Mouse (Mus musculus) CD4-positive, CD25-positive, alpha-beta regulatory T cell, adult 4 months (primary cell): ENCODE measurements around the gene Serbp1. TPM values are rescaled to one million over a fixed set of nuclear protein-coding genes. Genes with fewer than 3 reads are reported as not detected.

Experiments used
- ATAC-seq: one replicate; pipeline ENCODE4 v1.8.0; 2017
- polyA plus RNA-seq, 2 experiments: library from polyadenylated mRNA; unstranded; fragments of 100-300 nt; shearing (Covaris generic); gene quantifications; one replicate each; pipeline ENCODE4 v1.2.1; 2017

Gene Serbp1
- polyA plus RNA-seq, 2 experiments from 2014 or later, result 188 to 255 TPM

- no peak for ATAC-seq
Measured at GRCm38 (mm10) chr6:67302471-67302870, 64.5 kb downstream of the Serbp1 start.

DNA sequence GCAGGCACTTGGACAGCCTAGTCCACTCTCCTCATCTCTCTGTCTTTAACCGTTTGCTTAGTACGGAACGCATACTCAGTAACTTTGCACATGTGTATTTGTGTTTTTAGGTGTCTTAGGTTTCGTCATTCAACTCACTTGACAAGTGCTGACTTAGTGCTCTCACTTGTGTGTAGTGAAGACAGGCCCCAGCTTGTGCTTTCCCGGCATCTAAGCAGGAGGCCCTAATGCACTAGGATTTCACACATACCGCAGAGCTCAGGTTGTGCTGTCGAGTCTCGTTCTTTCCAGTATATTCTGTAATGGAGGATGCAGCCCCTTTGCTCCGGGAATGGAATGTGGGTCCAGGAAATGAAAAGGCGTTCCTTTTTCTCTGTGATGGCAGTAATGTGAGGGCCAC is 65.2 kb downstream of the Serbp1 start:
- no peak for ATAC-seq

- no peak for ATAC-seq
Measured at GRCm38 (mm10) chr6:67308994-67309393, 71.0 kb downstream of the Serbp1 start.

- no peak for ATAC-seq
Measured at GRCm38 (mm10) chr6:67309752-67310151, 71.8 kb downstream of the Serbp1 start.

- no peak for ATAC-seq
Measured at GRCm38 (mm10) chr6:67314697-67315096, 76.7 kb downstream of the Serbp1 start.

GRCm38 (mm10) chr6:67317068-67317467 is 79.1 kb downstream of the Serbp1 start:
- no peak for ATAC-seq

GRCm38 (mm10) chr6:67317827-67318338 is 79.9 kb downstream of the Serbp1 start:
- peak; percentile 84 for ATAC-seq

DNA sequence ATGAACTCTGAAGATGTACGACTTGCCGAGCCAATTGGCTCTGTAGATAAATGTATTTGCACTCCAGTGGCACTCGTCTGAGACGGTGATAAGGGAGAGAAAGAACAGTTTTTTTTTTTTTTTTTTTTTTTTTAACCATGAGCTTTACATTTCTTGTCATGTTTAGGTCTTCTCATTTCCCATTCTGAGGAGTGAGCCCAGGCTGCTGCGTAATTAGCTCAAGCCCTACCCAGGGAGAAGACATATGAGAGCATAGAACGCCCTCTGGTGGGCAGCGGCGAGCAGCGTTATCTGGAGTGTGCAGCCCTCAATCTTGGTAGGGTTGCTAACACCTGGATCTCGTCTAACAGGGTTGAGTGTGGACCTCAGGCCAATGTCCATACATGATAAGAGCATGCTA is 80.5 kb downstream of the Serbp1 start:
- ATAC-seq, result peak; percentile 71

GRCm38 (mm10) chr6:67323788-67324187 is 85.8 kb downstream of the Serbp1 start:
- ATAC-seq, result no peak

DNA sequence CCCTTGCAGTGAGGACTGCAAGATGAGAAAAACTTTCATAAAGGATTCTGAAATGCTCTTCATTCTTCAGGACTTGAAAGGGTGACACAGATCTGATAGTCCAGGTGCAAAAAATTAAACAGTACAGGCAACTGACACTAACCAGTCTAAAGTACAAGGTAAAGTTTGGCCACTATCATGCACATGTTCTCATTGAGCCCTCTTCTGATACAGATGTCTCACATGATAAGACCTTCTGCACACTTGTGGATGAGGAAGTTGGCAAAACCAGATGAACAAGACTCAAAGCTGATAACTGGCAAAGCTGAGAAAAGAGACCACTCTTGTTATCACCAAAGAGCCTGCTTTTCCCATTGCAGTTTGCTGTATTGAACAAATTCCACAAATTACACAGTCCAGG is 100.0 kb downstream of the Serbp1 start:
- no peak for ATAC-seq

DNA sequence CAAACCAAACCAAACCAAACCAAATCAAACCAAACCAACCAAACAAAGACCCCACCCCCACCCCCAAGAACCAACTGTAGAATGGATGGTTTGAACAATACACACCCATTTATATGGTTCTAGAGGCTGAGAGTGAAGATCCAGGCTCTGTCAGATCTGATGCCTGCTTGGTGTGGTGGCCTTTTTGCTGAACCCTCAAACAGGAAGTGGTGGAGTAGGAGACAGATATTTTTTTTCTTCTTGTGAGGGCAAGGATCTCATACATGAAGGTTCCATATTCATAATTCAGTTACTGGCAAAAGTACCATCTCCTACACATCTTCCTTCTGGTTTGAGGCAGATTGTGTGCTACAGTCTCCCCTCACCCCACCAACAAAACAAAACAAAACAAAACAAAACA is 101.5 kb downstream of the Serbp1 start:
- peak; percentile 67 for ATAC-seq

Other genes starting within 250 kb of the Serbp1 start
- 1 to 10 TPM; 5.0 to 9.6 TPM for gene Gadd45a, start 200.7 kb upstream of the Serbp1 start, polyA plus RNA-seq
- gene Il12rb2, start 138.0 kb downstream of the Serbp1 start, polyA plus RNA-seq, result under 1 TPM in 1 of 2 experiments, not detected in 1; 0.15 TPM